Mouse (Mus musculus): ENCODE data around the gene Bfar.

GRCm38 (mm10) chr16:13640064-13640463 lies 31.6 kb upstream of the Bfar start:
- TF ChIP-seq CTCF (IDR thresholded peaks at IDR 0.05; ENCODE audit: control insufficient read depth, insufficient read depth, insufficient read length) (no peak), MAX (IDR thresholded peaks at IDR 0.05) (no peak)

All from C2C12 (cell line).